Mouse (Mus musculus): ENCODE results near the gene Mbnl3. TPM values are rescaled to one million over a fixed set of nuclear protein-coding genes. Genes with fewer than 3 reads are reported as not detected.

Gene Mbnl3
- polyA plus RNA-seq, 1 experiment from 2014 or later = 1.3 TPM

GRCm38 (mm10) chrX:51140055-51140454 lies 66.3 kb downstream of the Mbnl3 start:
- no peaks in the 10 kb centered on the region for H3K9me3 ChIP-seq
- H3K4me1 ChIP-seq (replicated peaks) = no peaks in the 10 kb centered on the region
- no peak overlapping the region for H3K9ac ChIP-seq (replicated peaks)
- H3K36me3 ChIP-seq = no peaks in the 10 kb centered on the region
- WGBS = 61% methylated on average over 3 of the region's 3 CpGs
- H3K4me3 ChIP-seq (replicated peaks) = no peak overlapping the region
- H3K4me2 ChIP-seq (replicated peaks) = no peak overlapping the region
- H3K27ac ChIP-seq = no peak overlapping the region
- H3K27me3 ChIP-seq = no peaks in the 10 kb centered on the region
- no peak for ATAC-seq

- H3K27me3 ChIP-seq = no peaks in the 10 kb centered on the region
- H3K9ac ChIP-seq (replicated peaks) = no peak overlapping the region
- no peak overlapping the region for H3K4me2 ChIP-seq (replicated peaks)
- H3K4me1 ChIP-seq (replicated peaks) = no peaks in the 10 kb centered on the region
- H3K4me3 ChIP-seq (replicated peaks) = no peak overlapping the region
- H3K9me3 ChIP-seq = no peaks in the 10 kb centered on the region
- H3K27ac ChIP-seq = no peak overlapping the region
- H3K36me3 ChIP-seq = no peaks in the 10 kb centered on the region
- no peak for ATAC-seq
- WGBS = 78% methylated on average over 3 of the region's 3 CpGs
Observed at GRCm38 (mm10) chrX:51131325-51131724, 75.0 kb downstream of the Mbnl3 start.

GRCm38 (mm10) chrX:51102748-51103147 lies 103.6 kb downstream of the Mbnl3 start:
- 79% methylated on average over 4 of the region's 4 CpGs for WGBS
- H3K36me3 ChIP-seq = no peaks in the 10 kb centered on the region
- H3K4me3 ChIP-seq (replicated peaks) = no peak overlapping the region
- no peaks in the 10 kb centered on the region for H3K4me1 ChIP-seq (replicated peaks)
- H3K4me2 ChIP-seq (replicated peaks) = no peak overlapping the region
- ATAC-seq = no peak
- no peaks in the 10 kb centered on the region for H3K9me3 ChIP-seq
- H3K9ac ChIP-seq (replicated peaks) = no peak overlapping the region
- no peaks in the 10 kb centered on the region for H3K27me3 ChIP-seq
- no peak overlapping the region for H3K27ac ChIP-seq

GRCm38 (mm10) chrX:51084972-51085371 lies 121.4 kb downstream of the Mbnl3 start:
- H3K4me1 ChIP-seq (replicated peaks) = no peaks in the 10 kb centered on the region
- no peaks in the 10 kb centered on the region for H3K36me3 ChIP-seq
- ATAC-seq = no peak
- no peak overlapping the region for H3K9ac ChIP-seq (replicated peaks)
- no peak overlapping the region for H3K27ac ChIP-seq
- H3K9me3 ChIP-seq = no peaks in the 10 kb centered on the region
- no peak overlapping the region for H3K4me2 ChIP-seq (replicated peaks)
- H3K27me3 ChIP-seq = no peaks in the 10 kb centered on the region
- 77% methylated on average over 6 of the region's 6 CpGs for WGBS
- H3K4me3 ChIP-seq (replicated peaks) = no peak overlapping the region

- H3K4me2 ChIP-seq (replicated peaks) = no peak overlapping the region
- no peaks in the 10 kb centered on the region for H3K4me1 ChIP-seq (replicated peaks)
- no peaks in the 10 kb centered on the region for H3K27me3 ChIP-seq
- 64% methylated on average over 1 of the region's 1 CpGs for WGBS
- no peaks in the 10 kb centered on the region for H3K9me3 ChIP-seq
- no peak for ATAC-seq
- H3K9ac ChIP-seq (replicated peaks) = no peak overlapping the region
- no peak overlapping the region for H3K4me3 ChIP-seq (replicated peaks)
- no peaks in the 10 kb centered on the region for H3K36me3 ChIP-seq
- no peak overlapping the region for H3K27ac ChIP-seq
Observed at GRCm38 (mm10) chrX:51084211-51084610, 122.1 kb downstream of the Mbnl3 start.

GRCm38 (mm10) chrX:51076744-51077143 lies 129.6 kb downstream of the Mbnl3 start:
- Histone ChIP-seq H3K4me3 (replicated peaks) (no peak overlapping the region), H3K9me3 (no peaks in the 10 kb centered on the region), H3K4me1 (replicated peaks) (no peaks in the 10 kb centered on the region), H3K36me3 (no peaks in the 10 kb centered on the region), H3K27me3 (no peaks in the 10 kb centered on the region), H3K27ac (no peak overlapping the region), H3K4me2 (replicated peaks) (no peak overlapping the region), H3K9ac (replicated peaks) (no peak overlapping the region)
- no peak for ATAC-seq
- 35% methylated on average over 3 of the region's 3 CpGs for WGBS

Small RNA genes within 50 kb of the gene (microRNA-seq; reads per million reads assigned to microRNA genes)
- not detected for gene Gm23417

Other genes with a start within 250 kb of the Mbnl3 start
- gene Rap2c, start 188.5 kb downstream of the Mbnl3 start, polyA plus RNA-seq (2015; fragmentation: Nextera tagmentation; extraction: Ambion mirVana) = 18.3 and 18.4 TPM in 2 replicates